Comparison of ENCODE assay signal across 10 mouse cellular contexts in the genomic region with DNA sequence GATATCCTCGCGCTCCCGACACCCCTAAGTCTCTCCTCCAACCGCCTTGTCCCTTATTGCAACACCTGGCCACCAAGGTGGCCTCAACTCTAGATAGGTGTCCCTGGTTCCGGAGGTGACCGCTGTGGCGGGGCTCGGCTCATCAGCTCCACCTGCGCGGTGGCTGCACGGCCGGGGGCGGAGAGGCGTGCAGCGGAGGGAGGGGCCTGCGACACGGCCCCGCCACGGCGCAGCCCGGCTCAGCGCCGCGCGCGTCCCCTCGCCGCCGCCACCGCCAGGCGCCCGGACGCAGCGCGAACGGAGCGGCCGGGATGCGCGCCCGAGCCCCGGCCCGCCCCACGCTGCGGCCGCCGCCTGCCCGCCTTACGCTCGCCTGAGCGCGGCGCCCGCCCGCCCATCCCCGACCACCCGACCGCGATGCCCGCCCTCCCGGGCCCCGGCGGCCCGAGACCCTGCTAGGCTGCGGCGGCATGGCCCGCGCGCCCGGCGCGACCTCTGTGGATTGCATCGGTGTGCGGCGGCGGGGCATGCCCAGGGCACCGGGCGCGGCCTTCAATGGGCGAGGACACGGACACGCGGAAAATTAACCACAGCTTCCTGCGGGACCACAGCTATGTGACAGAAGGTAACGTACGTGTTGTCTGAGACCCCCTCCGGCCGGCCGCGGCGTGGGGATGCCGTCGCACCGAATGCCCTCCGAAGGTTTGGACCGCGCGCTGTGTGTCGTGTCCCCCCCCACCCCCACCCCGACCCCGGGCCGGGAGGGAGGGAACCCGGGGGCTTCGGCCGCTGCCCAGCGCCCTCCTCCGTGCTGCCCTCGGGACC. TPM values are rescaled to one million over a fixed set of nuclear protein-coding genes. Genes with fewer than 3 reads are reported as not detected.
DNase-seq lines count a peak whose midpoint lies in the region; ATAC-seq and TF ChIP-seq lines count a peak whose summit lies in the region.
"Had no signal": no experiment of that assay in that cellular context is flagged by ENCODE, and none has a peak within 500 bp of the region (broad histone marks: within the 10 kb centered on the region; RNA-seq: fewer than 3 reads in every experiment).

A gene (plus strand): TSS at position 248 of the 825 bp plus-strand sequence.

- peak within 1 kb of the TSS; percentile 54 for H3K9ac ChIP-seq in ES-E14 (ENCODE audit: insufficient read depth, low read depth, low read length, poor library complexity, severe bottlenecking)
- peak within 1 kb of the TSS; percentile 32 for H3K9ac ChIP-seq in forebrain, embryonic 11.5 days (ENCODE audit: low read length)
- peak within 1 kb of the TSS; percentile 80 for H3K9ac ChIP-seq in neural tube, embryonic 15.5 days (replicated peaks)

- H3K9me3 ChIP-seq in ES-E14 (ENCODE audit: control insufficient read depth, insufficient read depth, low read depth, low read length), result no peaks in the 10 kb centered on the region
- H3K9me3 ChIP-seq in forebrain, embryonic 11.5 days (ENCODE audit: control insufficient read depth, low read length), result no peaks in the 10 kb centered on the region
- no peaks in the 10 kb centered on the region for H3K9me3 ChIP-seq in neural tube, embryonic 15.5 days (replicated peaks)

- intact Hi-C loops in left cerebral cortex, postnatal 10 days (cut with DNase I), result loop anchor here (5.0 kb wide), 1 partner anchor 59 kb away; no protein-coding TSS in a partner anchor

- in situ Hi-C loops in ES-E14 (cut with MboI; ENCODE audit: low sequenced_read_pairs in 2 of 2, unreplicated experiment in 2 of 2), result no loop called here

- H3K27me3 ChIP-seq in forebrain, embryonic 11.5 days (ENCODE audit: control insufficient read depth, insufficient read depth, low read length), result peaks cover 59% of the 10 kb centered on the region
- peaks cover 35% of the 10 kb centered on the region for H3K27me3 ChIP-seq in neural tube, embryonic 15.5 days (replicated peaks)

- no peak within 1 kb of the TSS for H3K27ac ChIP-seq in ES-E14 (ENCODE audit: insufficient read depth, low read depth, low read length, poor library complexity, severe bottlenecking)
- H3K27ac ChIP-seq in forebrain, embryonic 11.5 days (ENCODE audit: low read depth, low read length), result no peak within 1 kb of the TSS
- H3K27ac ChIP-seq in neural tube, embryonic 15.5 days (replicated peaks), result peak within 1 kb of the TSS; percentile 88

- peak; percentile 34 for DNase-seq in embryo, embryonic 11 days
- no peak for DNase-seq in embryo, embryonic 10.5 days (ENCODE audit: low spot score)
- DNase-seq in ES-E14 (ENCODE audit: low read depth, low spot score), result no peak
- peak; percentile 64 for DNase-seq in forebrain, embryonic 11.5 days (ENCODE audit: low spot score)
- peak in 1 of 2 experiments; percentile 62 for DNase-seq in left cerebral cortex, postnatal 10 days (ENCODE audit: extremely low spot score in 1 of 2, low spot score in 2 of 2)
- no peak for DNase-seq in thymus, postnatal 36 days
- no peak for DNase-seq in urinary bladder, postnatal 36 days (ENCODE audit: low spot score in 2 of 2)

- H3K4me2 ChIP-seq in forebrain, embryonic 11.5 days (ENCODE audit: low read depth, low read length, severe bottlenecking), result peak within 1 kb of the TSS; percentile 73
- H3K4me2 ChIP-seq in neural tube, embryonic 15.5 days, result peak within 1 kb of the TSS; percentile 83

- ATAC-seq in forebrain, embryonic 11.5 days (replicated peaks; ENCODE audit: low FRiP score), result peak; percentile 36; the same call in 1 of the 2 replicates
- ATAC-seq in neural tube, embryonic 15.5 days (ENCODE audit: low FRiP score), result peak; percentile 77

- peak within 1 kb of the TSS; percentile 72 to 74 for H3K4me3 ChIP-seq in ES-E14 (ENCODE audit: insufficient read depth in 1 of 2, low read depth in 1 of 2, low read length in 2 of 2, poor library complexity in 1 of 2, severe bottlenecking in 1 of 2)
- H3K4me3 ChIP-seq in forebrain, embryonic 11.5 days (ENCODE audit: low read depth, low read length), result peak within 1 kb of the TSS; percentile 44
- peak within 1 kb of the TSS; percentile 67 for H3K4me3 ChIP-seq in neural tube, embryonic 15.5 days (replicated peaks)
- H3K4me3 ChIP-seq: erythroblast, embryonic 14.5 days had no signal

- WGBS in forebrain, embryonic 11.5 days, result under 1% methylated on average over 91 of the region's 108 CpGs
- 1% methylated on average over 65 of the region's 108 CpGs for WGBS in neural tube, embryonic 15.5 days

- no peaks in the 10 kb centered on the region for H3K36me3 ChIP-seq in ES-E14 (ENCODE audit: control insufficient read depth, insufficient read depth, low read length, poor library complexity, severe bottlenecking)
- no peaks in the 10 kb centered on the region for H3K36me3 ChIP-seq in forebrain, embryonic 11.5 days (ENCODE audit: control insufficient read depth, insufficient read depth, low read length)
- H3K36me3 ChIP-seq in neural tube, embryonic 15.5 days, result no peaks in the 10 kb centered on the region

- peaks cover 0 to 2% of the 10 kb centered on the region in 2 experiments; a peak in 1 of 4 replicates for H3K4me1 ChIP-seq in ES-E14 (ENCODE audit: control insufficient read depth in 2 of 2, insufficient read depth in 2 of 2, low read length in 2 of 2, poor library complexity in 1 of 2)
- H3K4me1 ChIP-seq in forebrain, embryonic 11.5 days (replicated peaks; ENCODE audit: control insufficient read depth, insufficient read depth, low read length), result peaks cover 10% of the 10 kb centered on the region; the same call in 1 of the 2 replicates
- peaks cover 33% of the 10 kb centered on the region for H3K4me1 ChIP-seq in neural tube, embryonic 15.5 days

TF ChIP-seq in ES-E14, 5 proteins besides CTCF, POLR2A, EP300 and RAD21:
- no peak for TF ChIP-seq HCFC1 (IDR thresholded peaks at IDR 0.05; ENCODE audit: borderline replicate concordance, insufficient read depth, low read length)
- no peak for TF ChIP-seq CHD2 (IDR thresholded peaks at IDR 0.05; ENCODE audit: low read depth, low read length)
- no peak for TF ChIP-seq ZNF384 (IDR thresholded peaks at IDR 0.05; ENCODE audit: low read depth, low read length)
- no peak for TF ChIP-seq ZC3H11A (IDR thresholded peaks at IDR 0.05; ENCODE audit: borderline replicate concordance, low read depth, low read length)
- no peak for TF ChIP-seq MAFK (IDR thresholded peaks at IDR 0.05; ENCODE audit: insufficient read depth, low read depth, low read length)

RNA-seq across cellular contexts. Expression of the gene that starts here (rescaled TPM):
- total RNA-seq in ES-E14 (2012; rRNA removed), result 7.3 and 8.1 TPM in 2 replicates
- 1.0 and 1.4 TPM in 2 replicates for polyA plus RNA-seq in forebrain, embryonic 11.5 days (2014; fragmentation: Nextera tagmentation; extraction: Ambion mirVana)
- total RNA-seq in left cerebral cortex, postnatal 10 days (2021), result 100 to 1,000 TPM; 380 to 391 TPM
- polyA plus RNA-seq in neural tube, embryonic 15.5 days (2015; fragmentation: Nextera tagmentation; extraction: Ambion mirVana), result 56.3 and 72.9 TPM in 2 replicates
- polyA plus RNA-seq: C2C12; erythroblast, embryonic 14.5 days had no signal

Comparison
In these comparisons a context has a peak if more than half of its experiments do, and no peak if none do; other contexts are left out.
1. RNA of the gene that starts here (total RNA-seq): 380 to 391 TPM in left cerebral cortex, postnatal 10 days; 7.3 to 8.1 TPM in ES-E14; every median in the first group is over 10 times any median in the second.
2. RNA of the gene that starts here (polyA plus RNA-seq): 56.3 to 72.9 TPM in neural tube, embryonic 15.5 days; 1.0 to 1.4 TPM in forebrain, embryonic 11.5 days; every median in the first group is over 10 times any median in the second.
3. DNase-seq: peak in embryo, embryonic 11 days (single experiment) and forebrain, embryonic 11.5 days (single experiment); none in embryo, embryonic 10.5 days (single experiment), ES-E14 (single experiment), thymus, postnatal 36 days (0 of 2) and urinary bladder, postnatal 36 days (0 of 2).
4. Peak in every context shown above with its lines, with median percentiles within 50 percentile points of each other: H3K4me3 ChIP-seq and H3K9ac ChIP-seq.